Mouse (Mus musculus) megakaryocyte progenitor cell, adult 5-6 weeks (primary cell): Measurements from ENCODE around the gene Spo11. TPM values are rescaled to one million over a fixed set of nuclear protein-coding genes. Genes with fewer than 3 reads are reported as not detected.

Experiments
- ATAC-seq: replicated peaks from 2 replicates; pipeline ENCODE4 v1.8.0; 2016; ENCODE audit warnings: mild to moderate bottlenecking, moderate TSS enrichment, inconsistent platforms; ENCODE audit not compliant: poor library complexity
- total RNA-seq, 2 experiments: library from RNA; stranded (forward) in 1 of 2; stranded (reverse) in 1 of 2; fragments of 157-497, 149-512 nt in 1 of 2; fragments of 200-1000 nt in 1 of 2; gene quantifications; 2 replicates each; pipeline versions ENCODE4 v1.2.3 to v1.2.4; 2015 to 2017

Gene Spo11
- total RNA-seq, 2 experiments from 2014 or later: not detected

DNA sequence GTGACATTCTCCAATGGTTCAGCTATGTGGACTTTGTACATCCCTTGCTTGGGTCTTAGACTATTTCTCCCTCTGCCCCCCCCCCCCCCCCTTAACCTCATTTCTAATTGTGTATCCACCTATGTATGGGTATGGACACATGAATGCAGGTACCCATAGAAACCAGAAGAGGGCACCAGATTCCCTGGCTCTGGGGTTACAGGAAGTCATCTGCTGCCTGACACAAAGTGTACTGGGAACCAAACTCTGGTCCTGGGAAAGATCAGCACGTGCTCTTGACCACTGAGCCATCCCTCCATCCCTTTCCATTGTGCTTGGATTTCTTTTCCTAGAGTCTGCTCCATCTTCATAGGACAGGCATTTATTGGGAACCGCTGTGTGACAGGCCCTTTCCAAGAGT is 25.5 kb upstream of the Spo11 start:
- 0 out of 2 replicates have a peak, but pooled peaks have one; percentile 31 for ATAC-seq

DNA sequence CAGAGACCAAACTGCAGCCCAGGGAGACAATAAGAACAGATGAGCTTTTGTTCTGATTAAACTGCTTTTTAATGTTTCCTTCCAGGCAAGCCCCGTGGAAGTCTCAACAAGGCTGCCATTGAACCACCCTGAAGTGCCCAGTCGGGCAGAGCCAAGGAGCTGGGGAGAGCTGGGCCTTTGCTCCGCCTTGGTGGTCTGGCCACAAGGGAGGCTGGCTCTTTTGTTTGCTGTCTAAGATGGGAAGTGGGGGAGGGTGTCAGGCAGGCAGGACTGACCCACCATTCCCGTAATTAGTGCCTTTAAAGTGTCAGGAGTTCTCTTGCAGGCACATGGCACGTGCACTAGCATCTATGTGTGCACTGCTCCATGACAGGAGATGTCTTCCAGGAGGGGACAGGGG is 18.9 kb upstream of the Spo11 start:
- ATAC-seq: no peak

DNA sequence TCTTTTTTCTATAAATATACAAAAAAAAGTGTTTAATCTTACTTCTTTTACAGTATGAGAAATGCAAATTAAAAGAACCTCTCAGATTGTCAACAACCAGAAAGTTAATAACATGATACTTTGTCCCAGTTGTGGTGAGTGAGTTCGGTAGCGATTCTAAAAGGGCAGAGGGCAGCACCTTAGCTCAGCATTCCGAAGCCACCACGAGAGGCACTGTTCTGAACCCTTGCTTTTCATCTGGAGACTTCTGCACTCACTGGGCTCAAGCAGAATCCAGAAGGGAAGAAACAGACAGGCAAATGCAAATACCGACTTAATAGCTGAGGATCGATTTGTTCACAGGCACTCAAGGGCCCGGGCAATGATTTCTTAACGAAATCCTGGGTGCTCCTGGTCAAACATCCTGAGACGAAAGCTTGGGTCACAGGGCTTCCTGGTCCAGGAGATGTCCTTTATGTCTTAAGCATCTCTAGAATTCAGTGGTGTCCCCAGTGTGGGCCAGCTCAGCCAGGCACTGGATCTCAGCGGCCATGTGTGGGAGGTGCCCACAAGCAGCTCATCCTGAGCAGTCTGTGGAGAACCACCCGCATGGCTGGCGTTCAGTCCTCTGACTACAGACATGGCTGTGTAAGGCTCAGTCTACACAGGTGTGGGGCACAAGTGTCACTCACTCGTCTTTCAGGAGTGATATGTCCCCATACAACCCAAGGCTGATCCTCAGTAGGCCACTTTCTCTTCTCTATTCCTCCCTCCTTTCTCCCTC is 18.3 kb upstream of the Spo11 start:
- ATAC-seq: no peak

DNA sequence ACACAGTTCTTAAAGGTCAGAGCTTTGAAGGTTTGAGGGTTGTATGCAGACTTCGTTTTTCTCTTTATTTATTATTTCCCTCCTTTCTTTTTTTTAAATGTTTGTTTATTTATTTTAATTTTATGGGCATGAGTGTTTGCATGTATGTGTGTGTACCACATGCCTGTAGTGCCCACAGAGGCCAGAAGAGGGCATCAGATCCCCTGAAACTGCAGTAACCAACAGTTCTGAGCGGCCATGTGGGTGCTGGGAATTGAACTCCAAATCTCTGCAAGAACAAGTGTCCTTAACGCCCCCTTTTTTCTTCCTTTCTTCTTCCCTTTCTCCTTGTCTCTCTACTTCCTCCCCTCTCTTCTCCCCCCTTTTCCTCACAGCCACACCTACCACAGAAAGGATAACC is 17.1 kb upstream of the Spo11 start:
- no peak for ATAC-seq

DNA sequence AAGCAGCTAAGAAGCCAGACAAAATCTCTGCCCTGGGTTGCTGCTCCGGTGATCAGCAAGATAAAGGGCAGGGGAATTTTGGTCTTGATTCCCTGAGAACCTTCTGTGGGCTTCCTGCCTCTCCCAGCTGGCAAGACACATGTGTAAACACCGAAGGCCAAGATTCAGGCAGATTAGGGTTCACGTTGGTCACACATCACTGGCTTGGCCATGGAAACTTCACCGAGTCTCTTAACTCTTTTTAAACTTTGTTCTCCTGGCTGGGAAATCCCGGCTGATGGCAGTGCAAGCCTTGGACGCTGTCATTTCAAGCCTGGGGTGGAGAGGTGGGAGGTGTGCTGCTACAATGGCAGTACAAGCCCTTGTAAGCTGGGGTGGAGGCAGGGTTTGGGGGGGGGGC is 16.3 kb upstream of the Spo11 start:
- ATAC-seq: no peak

DNA sequence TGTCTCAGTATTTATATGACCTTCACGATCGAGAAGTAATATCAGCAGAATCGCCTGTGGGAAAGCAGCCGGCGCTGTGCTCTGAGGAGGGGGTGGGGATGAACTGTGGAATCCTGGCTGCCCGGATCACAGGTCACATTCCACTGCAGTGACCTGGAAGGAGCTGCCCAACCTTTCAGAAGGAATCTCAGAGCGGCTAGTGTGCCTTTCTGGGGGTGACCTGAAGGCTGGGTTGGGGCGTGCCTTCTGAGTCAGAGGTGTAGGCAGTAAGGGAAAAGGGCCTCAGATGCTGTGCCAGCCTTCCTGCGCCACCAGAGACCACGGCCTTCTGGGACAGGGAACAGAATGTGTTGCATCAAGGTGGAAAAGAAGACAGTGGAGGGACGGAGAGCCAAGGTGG is 12.3 kb upstream of the Spo11 start:
- no peak for ATAC-seq

DNA sequence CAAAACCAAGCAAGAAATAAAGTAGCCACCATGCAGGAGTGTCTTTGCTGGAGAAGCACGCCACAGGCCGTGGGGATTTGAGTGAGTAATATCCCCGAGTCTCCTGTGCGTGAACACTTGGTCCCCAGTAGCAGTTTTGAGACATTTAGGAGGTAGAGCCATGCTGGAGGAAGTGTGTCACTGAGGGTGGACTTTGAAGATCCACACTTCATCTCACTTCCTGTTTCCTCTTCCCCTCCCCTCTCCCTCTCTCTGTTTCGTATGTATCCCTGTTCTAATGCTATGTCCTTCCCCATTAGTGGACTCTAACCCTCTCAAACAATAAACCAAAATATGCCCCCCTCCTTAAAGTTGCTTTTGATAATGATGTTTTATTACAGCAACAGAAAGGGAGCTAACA is 11.0 kb upstream of the Spo11 start:
- ATAC-seq: peak; percentile 87

DNA sequence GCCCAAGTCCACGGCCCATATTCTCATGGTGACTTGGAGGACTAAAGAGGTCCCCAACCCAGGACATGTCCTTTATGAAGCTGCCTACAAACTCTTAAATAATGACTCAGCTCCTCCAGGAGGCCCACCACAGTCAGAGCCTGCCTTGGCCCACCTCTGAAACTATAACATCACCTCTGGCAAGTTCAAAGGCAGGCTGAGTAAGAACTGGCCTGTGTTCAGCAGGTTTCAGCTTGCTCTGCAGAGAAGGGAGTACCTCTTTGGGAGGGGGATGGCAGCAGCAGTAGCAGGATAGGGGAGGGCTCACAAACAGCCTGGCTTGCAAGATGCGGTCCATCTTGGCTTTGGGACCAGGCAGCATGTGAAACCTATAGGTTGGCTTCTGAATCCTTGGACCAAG is 5.6 kb upstream of the Spo11 start:
- ATAC-seq: no peak

DNA sequence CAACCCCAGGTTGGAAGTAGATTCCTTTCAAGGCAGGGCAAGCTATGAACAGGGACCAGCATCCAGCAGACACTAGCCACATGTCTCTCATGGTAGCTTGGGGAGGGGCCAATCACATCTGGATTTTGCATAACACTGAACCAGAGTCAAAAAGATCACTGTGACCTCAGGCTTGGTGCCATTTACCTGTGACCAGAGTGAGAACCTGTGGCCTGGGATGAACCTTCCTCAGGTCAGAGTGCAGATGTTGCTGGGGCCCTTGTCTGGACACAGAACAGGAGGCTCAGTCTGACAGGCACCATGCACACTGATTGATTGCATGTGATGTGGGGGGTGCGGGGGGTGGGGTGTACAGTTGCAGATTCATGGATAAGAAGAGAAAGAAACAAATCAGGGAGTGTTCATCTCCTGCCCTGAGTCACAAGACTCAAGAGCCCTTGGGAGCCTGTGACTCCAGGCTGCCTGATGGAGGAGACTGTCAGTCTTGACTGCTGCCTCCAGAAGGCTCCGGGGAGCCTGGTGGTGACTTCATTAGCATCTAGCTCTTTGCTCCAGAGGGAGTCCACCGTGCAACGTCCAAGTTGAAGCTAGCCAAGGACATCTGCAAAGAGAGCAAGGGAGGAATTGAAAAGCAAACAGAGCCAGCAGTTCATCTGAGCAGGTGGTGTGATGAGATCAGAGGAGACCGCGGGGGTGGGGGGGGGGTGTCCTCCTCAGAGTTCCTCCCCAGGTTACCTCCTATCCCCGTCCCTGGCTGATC is 3.5 kb upstream of the Spo11 start:
- ATAC-seq: no peak

DNA sequence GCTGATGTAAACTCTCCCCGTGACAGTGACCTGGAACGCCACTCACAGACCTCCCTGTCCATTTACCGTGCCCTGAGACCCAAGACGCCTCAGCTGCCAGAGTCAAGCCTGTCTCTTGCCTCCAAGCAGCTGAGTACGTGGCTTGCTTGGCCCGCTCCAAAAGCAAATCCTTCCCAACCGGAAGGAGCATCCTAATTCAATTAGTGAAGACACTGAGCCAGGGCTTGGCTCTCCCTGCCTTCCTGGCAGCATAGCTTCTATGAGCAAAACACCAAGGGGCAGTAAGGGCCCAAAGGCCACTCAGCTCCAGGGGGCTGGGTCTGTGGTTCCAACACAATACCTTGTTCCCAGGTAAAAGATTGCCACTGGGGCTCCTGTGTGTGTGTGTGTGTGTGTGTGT is 2.8 kb upstream of the Spo11 start:
- no peak for ATAC-seq

DNA sequence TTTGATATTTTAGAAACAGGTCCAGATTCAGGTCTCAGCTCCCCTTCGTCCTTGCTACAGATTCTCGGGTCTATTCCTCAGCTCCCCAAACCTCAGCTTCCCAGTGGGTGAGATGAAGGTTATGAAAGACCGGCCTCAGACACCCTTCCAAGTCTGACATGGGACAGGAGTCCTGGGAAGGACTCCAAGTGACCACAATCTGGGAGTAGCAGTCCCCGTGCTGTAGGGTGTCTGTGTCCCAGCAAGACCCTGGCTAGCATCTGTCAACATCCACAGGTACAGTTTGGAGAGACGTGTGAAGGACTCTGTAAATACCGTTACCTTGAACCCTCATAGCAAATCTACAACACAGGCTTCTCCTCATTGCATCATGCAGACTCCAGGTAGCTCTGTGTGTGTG is 2.3 kb upstream of the Spo11 start:
- ATAC-seq: no peak

DNA sequence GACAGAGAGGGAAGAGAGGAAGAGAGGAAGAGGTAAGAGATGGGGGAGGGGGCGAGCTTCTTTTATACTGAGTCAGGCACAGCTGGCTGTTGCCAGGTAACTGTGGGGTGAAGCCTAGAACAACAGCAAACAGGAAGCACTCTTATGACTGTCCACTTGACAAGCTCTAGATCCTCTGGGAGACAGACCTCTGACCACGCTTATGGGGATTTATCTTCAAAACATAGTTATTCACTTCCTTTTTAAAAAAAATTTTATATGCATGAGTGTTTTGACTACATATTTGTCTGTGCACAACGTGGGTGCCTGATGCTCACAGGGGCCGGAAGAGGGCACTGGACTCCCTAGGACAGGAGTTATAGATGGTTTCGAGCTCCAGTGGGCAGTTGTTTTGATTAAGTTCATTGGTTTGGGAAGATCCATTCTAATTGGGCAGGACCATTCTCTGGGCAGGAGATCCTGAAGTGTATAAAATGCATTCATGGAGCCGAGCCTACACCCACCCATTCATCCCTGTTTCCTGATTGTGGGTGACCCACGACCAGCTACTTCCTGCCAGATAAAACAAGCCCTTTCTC is 750 bp upstream of the Spo11 start:
- peak; percentile 38 for ATAC-seq

DNA sequence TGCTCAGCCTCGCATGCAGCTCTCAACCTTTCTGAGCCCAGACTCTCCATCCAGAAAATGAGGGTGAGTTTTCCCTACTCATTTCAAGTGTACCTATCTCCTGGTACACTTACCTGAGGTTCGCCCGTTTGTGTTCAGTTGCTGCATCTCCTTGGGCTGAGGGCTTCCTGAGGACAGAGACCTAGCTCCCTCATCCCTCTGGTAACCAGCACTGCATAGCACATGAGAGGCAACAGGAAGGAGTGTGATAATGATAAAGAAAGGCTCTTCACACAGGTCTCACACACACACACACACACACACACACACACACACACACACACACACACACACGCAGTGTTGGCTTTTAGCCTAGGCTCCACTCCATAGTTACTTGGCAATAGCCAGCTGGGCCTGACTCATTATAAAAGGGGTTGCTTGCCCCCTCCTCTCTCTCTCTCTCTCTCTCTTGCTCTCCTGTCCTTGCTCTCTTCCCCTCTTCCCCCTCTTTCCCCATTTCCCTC is 682 bp downstream of the Spo11 start:
- ATAC-seq: peak; percentile 47

DNA sequence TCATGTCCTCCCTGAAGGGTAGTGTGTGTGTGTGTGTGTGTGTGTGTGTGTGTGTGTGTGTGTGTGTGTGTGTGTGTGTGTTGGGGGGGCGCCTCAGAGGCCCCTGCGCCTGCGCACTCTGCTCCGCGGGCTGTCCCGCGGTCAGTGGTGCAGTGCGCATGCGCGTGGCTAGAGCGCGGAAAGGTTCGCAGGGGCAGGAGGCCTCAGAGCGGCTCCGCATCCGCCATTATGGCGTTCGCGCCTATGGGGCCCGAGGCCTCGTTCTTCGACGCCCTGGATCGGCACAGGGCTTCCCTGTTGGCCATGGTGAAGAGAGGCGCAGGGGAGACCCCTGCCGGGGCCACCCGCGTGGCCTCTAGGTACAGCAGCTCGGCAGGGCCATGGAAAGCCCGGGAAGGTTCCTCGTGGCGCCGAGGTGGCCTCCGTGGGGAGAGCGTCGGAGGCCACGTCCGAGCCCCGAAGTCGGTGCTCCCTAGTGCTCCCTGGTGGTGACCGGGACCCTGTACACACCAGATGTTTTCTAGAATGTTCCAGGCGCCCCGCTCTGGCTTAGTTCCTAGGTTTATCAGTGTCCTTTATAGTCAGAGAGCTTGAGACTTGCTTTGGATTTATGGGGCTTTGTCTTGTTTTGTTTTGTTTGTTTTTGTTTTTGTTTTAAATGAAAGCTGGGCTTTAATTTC is 2.3 kb downstream of the Spo11 start:
- ATAC-seq: no peak

DNA sequence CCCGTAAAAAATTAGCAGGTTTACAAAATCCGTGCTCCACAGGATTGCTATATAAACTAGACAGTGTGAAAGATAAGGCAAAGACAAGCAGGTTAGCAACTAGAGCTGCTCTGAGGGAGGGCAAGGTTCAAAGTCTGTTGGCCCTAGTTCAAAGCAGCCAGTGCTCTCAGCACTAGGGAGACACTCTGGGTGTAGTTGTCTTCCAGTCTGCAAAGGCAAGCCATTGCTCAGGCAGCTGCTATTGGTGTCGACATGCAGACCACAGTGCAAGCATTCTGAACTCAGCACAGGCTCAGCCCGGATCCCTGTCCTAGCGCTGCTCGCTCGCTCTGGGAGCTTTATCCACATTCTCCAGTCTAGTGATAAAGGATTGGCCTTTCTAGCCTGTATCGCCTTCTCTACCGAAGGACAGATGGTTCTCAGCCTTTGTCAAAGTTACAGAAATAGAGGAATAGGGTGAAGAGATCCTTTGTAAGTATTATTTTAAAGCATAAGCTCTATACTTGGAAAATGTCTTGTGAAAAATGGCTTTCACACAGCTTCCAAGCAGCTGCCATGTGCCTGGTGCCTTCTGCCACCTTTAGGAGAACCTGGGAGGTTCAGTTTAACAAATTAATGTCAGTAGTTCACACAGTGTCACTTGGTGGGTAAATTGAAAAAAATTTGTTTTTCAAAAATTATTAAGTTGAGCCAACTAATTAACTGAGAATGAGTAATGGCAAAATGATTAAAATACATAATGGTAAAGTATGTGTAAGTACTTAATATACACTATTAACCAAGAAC is 5.5 kb downstream of the Spo11 start:
- ATAC-seq: no peak

DNA sequence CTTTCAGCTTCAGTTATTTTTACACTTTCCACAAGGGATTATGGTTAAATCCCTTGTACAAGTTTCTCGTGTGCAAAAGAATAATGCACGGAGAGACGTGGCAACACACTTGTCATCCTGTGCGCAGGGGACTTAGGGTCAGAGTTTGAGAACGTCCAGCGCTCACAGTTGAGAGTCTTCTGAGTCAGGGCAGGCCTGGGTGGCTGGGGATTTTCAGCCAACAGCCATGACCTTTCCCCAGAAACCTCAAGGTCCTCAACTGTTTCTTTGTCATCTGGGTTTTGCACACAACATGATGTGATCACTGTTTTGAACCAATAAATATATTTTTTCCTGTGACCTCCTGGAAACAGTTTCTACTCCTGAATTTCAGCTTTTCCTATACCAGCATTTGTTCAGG is 12.7 kb downstream of the Spo11 start:
- ATAC-seq: no peak

DNA sequence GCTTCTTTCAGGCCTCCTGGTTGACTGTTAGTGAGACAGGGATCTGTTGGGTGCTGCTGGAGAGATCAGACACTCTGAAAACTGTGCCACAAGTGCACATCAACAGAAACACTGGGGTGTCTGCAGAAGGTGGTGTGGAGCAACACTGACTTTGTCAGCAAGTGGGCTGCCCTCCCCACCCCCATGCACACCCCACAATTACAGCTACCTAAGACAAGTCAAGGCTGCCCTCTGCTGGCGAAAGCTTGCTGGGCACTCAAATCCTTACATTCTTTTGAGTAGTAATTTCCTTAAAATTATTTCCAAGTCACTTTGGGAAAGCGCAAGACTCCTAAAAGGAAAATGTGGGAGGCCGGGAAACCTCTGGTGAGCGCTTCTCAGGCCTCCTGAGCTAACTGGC is 18.7 kb downstream of the Spo11 start:
- peak; percentile 47 for ATAC-seq

DNA sequence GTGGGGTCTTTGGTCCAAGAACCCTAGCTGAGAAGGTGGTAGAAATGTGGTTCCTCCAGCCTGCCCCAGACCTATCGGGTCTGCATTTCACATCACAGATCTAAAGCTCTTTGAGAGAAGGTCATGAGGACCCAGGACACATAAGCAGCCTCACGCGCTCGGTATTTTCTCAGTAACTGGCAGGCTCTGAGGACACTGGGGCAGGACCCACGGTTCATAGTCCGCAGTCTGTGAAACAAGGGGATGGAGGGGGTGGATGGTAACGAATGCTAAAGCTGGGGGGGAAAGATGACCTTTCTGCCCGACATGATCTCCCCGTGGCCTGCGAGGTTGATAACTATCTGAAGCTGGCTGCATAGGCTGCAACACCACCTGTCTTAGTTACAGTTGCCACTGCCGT is 20.2 kb downstream of the Spo11 start:
- ATAC-seq: no peak

DNA sequence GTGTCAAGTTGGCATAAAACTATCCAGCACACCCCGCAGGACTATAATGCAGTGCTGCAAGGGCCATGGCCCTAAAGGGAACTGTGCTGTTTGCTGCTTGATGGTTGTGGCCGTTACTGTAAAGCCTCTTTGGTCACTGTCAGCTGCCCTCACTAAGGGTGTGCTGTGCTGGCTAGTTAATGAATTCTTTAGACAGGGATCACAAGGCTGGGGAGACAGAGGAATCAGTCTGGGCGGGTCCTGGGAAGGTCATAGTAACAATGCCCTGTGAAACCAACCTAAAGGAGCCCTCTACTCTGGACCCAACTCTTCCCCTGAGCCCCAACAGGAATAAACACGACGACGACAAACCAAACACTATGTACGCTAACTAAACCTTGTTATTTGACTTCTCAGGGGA is 21.0 kb downstream of the Spo11 start:
- ATAC-seq: no peak

DNA sequence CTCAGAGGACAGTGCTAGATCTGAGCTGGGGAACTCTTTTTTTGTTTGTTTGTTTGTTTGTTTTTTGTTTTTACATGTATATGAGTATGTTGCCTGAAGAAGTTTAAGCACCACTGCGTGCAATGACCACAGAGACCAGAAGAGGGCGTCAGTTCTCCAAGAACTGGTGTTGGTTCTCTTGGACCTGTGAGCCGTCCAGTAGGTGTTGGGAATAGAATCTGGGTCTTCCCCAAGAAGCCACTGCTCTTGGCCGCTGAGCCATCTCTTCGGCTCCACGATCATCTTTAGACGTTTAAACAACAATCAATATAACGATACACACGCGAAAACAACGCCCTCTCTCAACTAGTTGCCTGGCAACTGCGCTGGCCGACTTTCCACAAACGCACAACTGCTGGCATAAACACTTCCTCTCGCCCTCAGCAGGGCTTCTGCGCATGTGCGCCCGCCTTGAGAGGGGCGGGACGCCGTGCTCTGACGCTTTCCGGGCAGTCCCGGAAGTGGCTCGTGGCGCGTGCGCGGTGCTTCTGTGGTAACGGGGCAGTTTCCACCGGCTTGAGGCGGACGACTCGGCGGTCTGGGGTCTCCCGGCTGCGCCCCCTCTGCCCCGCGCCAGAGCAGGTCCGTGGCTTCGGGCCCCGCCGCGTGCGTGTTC is 22.3 kb downstream of the Spo11 start, which contains the start of gene Rae1:
Gene Rae1, plus strand, starts transcription at position 488 of the 655 bp plus-strand sequence.
- ATAC-seq: peak; percentile 83
